Mouse (Mus musculus) c-Kit-positive CD71-positive TER-119-positive erythroid progenitor cells, embryonic 14.5 days (primary cell): ENCODE measurements around the gene Tspan4.

Experiments
- DNase-seq: peaks from one replicate; pipeline ENCODE4 v3.0.0-alpha.2; 2013; ENCODE audit warnings: low spot score

Tspan4 gene

GRCm38 (mm10) chr7:141510196-141510595 is 35.2 kb downstream of the Tspan4 start:
- DNase-seq = no peak

- no peak for DNase-seq
Observed at GRCm38 (mm10) chr7:141510681-141511191, 35.7 kb downstream of the Tspan4 start.

GRCm38 (mm10) chr7:141517638-141518037 is 42.6 kb downstream of the Tspan4 start:
- no peak for DNase-seq

- DNase-seq = no peak
Observed at GRCm38 (mm10) chr7:141518296-141518695, 43.3 kb downstream of the Tspan4 start.

GRCm38 (mm10) chr7:141518926-141519325 is 43.9 kb downstream of the Tspan4 start:
- DNase-seq = no peak

- DNase-seq = no peak
Observed at GRCm38 (mm10) chr7:141519795-141520194, 44.8 kb downstream of the Tspan4 start.

GRCm38 (mm10) chr7:141523007-141523406 is 48.0 kb downstream of the Tspan4 start:
- DNase-seq = no peak

- no peak for DNase-seq
Observed at GRCm38 (mm10) chr7:141524271-141524670, 49.2 kb downstream of the Tspan4 start.

GRCm38 (mm10) chr7:141524760-141525579 is 49.9 kb downstream of the Tspan4 start:
- DNase-seq = peak; percentile 76

GRCm38 (mm10) chr7:141525580-141525925 is 50.5 kb downstream of the Tspan4 start:
- DNase-seq = no peak

- no peak for DNase-seq
Observed at GRCm38 (mm10) chr7:141535570-141535969, 60.5 kb downstream of the Tspan4 start.

- no peak for DNase-seq
Observed at GRCm38 (mm10) chr7:141538852-141539555, 64.0 kb downstream of the Tspan4 start.

GRCm38 (mm10) chr7:141539556-141540311 is 64.7 kb downstream of the Tspan4 start, which contains the start of gene Chid1:
TSS of gene Chid1 (minus strand) at chr7:141539857.
- DNase-seq = peak; percentile 99

- no peak for DNase-seq
Observed at GRCm38 (mm10) chr7:141540312-141541081, 65.5 kb downstream of the Tspan4 start.

GRCm38 (mm10) chr7:141541681-141542080 is 66.6 kb downstream of the Tspan4 start:
- no peak for DNase-seq

- no peak for DNase-seq
Observed at GRCm38 (mm10) chr7:141542588-141542987, 67.5 kb downstream of the Tspan4 start.
